In genomic region chr14:93888346-93888745, GRCm38 (mm10) we compare ENCODE assay signal across 8 mouse cellular contexts. TPM values are rescaled to one million over a fixed set of nuclear protein-coding genes. Genes with fewer than 3 reads are reported as not detected.
A peak's percentile ranks its signal among the peaks of the same experiment; 100 is the strongest.
DNase-seq lines count a peak whose midpoint lies in the region; ATAC-seq and TF ChIP-seq lines count a peak whose summit lies in the region.
"Had no signal": no experiment of that assay in that cellular context is flagged by ENCODE, and none has a peak within 500 bp of the region (broad histone marks: within the 10 kb centered on the region; RNA-seq: fewer than 3 reads in every experiment).

No protein-coding gene starts in this region.

- WGBS in forebrain, embryonic 10.5 days: 87% methylated on average over 5 of the region's 5 CpGs
- WGBS in hindbrain, postnatal 0 days: 47% methylated on average over 5 of the region's 5 CpGs
- WGBS in stomach, embryonic 15.5 days: 77% methylated on average over 5 of the region's 5 CpGs

- H3K27me3 ChIP-seq in forebrain, embryonic 10.5 days (ENCODE audit: poor library complexity, severe bottlenecking): peaks cover 13% of the 10 kb centered on the region; the same call in 1 of the 2 replicates
- H3K27me3 ChIP-seq in hindbrain, postnatal 0 days (ENCODE audit: insufficient read depth, low read length): no peaks in the 10 kb centered on the region
- no peaks in the 10 kb centered on the region for H3K27me3 ChIP-seq in stomach, embryonic 15.5 days (replicated peaks)

- H3K4me3 ChIP-seq in left cerebral cortex, adult 2 months: peak overlapping the region; percentile 72
- peak overlapping the region; percentile 64 for H3K4me3 ChIP-seq in forebrain, embryonic 10.5 days
- peak overlapping the region; percentile 72 for H3K4me3 ChIP-seq in hindbrain, postnatal 0 days (ENCODE audit: low read length)
- H3K4me3 ChIP-seq in stomach, embryonic 15.5 days (replicated peaks): no peak overlapping the region

- peak overlapping the region; percentile 86 for H3K4me2 ChIP-seq in hindbrain, postnatal 0 days (ENCODE audit: low read depth, low read length)
- peak overlapping the region; percentile 83 for H3K4me2 ChIP-seq in stomach, embryonic 15.5 days

- no peak for DNase-seq in left cerebral cortex, adult 2 months (ENCODE audit: extremely low spot score in 1 of 2, low spot score in 2 of 2)
- no peak for DNase-seq in left cerebral cortex, postnatal 14 days (ENCODE audit: low spot score in 2 of 2)
- no peak for DNase-seq in forebrain, embryonic 10.5 days (ENCODE audit: extremely low spot score, low spot score)
- DNase-seq in hindbrain, postnatal 0 days (ENCODE audit: low spot score): no peak
- DNase-seq: lung, postnatal 36 days had no signal

- H3K27ac ChIP-seq in left cerebral cortex, adult 2 months: peak overlapping the region; percentile 80
- no peak overlapping the region for H3K27ac ChIP-seq in forebrain, embryonic 10.5 days
- H3K27ac ChIP-seq in hindbrain, postnatal 0 days: no peak overlapping the region
- no peak overlapping the region for H3K27ac ChIP-seq in stomach, embryonic 15.5 days

- ATAC-seq in hindbrain, postnatal 0 days: no peak
- ATAC-seq in stomach, embryonic 15.5 days (ENCODE audit: insufficient read depth, low FRiP score, low read depth): no peak
- ATAC-seq in megakaryocyte-erythroid progenitor cell, adult 5-6 weeks (replicated peaks; ENCODE audit: low FRiP score, low TSS enrichment, poor library complexity, severe bottlenecking): no peak
- ATAC-seq in inflammation-experienced regulatory T-cells, adult 6 months: no peak

- H3K4me1 ChIP-seq in forebrain, embryonic 10.5 days: peaks cover 50% of the 10 kb centered on the region
- 0 out of 2 replicates have a peak, but pooled peaks cover 3% of the 10 kb centered on the region for H3K4me1 ChIP-seq in hindbrain, postnatal 0 days (ENCODE audit: insufficient read depth, low read length)
- 0 out of 2 replicates have a peak, but pooled peaks cover 3% of the 10 kb centered on the region for H3K4me1 ChIP-seq in stomach, embryonic 15.5 days

- H3K9ac ChIP-seq in hindbrain, postnatal 0 days (replicated peaks; ENCODE audit: low read length): peak overlapping the region; percentile 68
- no peak overlapping the region for H3K9ac ChIP-seq in stomach, embryonic 15.5 days

- peaks cover 19% of the 10 kb centered on the region for H3K36me3 ChIP-seq in forebrain, embryonic 10.5 days (replicated peaks)
- H3K36me3 ChIP-seq in hindbrain, postnatal 0 days (ENCODE audit: insufficient read depth, low read length): no peaks in the 10 kb centered on the region
- H3K36me3 ChIP-seq in stomach, embryonic 15.5 days: no peaks in the 10 kb centered on the region

- intact Hi-C loops in left cerebral cortex, adult 2 months (cut with DNase I): loop anchor here (1.0 to 10.0 kb wide), 5 partner anchors 171 to 1574 kb away; no protein-coding TSS in a partner anchor
- intact Hi-C loops in left cerebral cortex, postnatal 14 days (cut with DNase I): loop anchor here (5.0 to 10.0 kb wide), 4 partner anchors 184 to 814 kb away; no protein-coding TSS in a partner anchor

- H3K9me3 ChIP-seq in forebrain, embryonic 10.5 days: no peaks in the 10 kb centered on the region
- H3K9me3 ChIP-seq in hindbrain, postnatal 0 days (ENCODE audit: low read length): no peaks in the 10 kb centered on the region
- no peaks in the 10 kb centered on the region for H3K9me3 ChIP-seq in stomach, embryonic 15.5 days

- no peak; the same call in 1 of the 2 replicates for TF ChIP-seq CTCF in left cerebral cortex, adult 2 months (IDR thresholded peaks at IDR 0.05)
- TF ChIP-seq CTCF in hindbrain, postnatal 0 days (IDR thresholded peaks at IDR 0.05; ENCODE audit: low read depth): no peak

RNA-seq across cellular contexts. Expression of gene Pcdh9, which starts 2.1 kb away (rescaled TPM):
- total RNA-seq in left cerebral cortex, adult 2 months (2021): 100 to 1,000 TPM; 187 to 191 TPM
- 100 to 1,000 TPM; 193 to 219 TPM for total RNA-seq in left cerebral cortex, postnatal 14 days (2021)
- 30.4 and 30.5 TPM in 2 replicates for polyA plus RNA-seq in forebrain, embryonic 10.5 days (2016; fragmentation: Nextera tagmentation; extraction: Ambion mirVana)
- 129 and 178 TPM in 2 replicates for total RNA-seq in hindbrain, postnatal 0 days (2014; rRNA removed)
- polyA plus RNA-seq in hindbrain, postnatal 0 days (2015; fragmentation: Nextera tagmentation; extraction: Ambion mirVana): 147 and 149 TPM in 2 replicates
- 21.8 and 28.1 TPM in 2 replicates for polyA plus RNA-seq in stomach, embryonic 15.5 days (2015; fragmentation: Nextera tagmentation; extraction: Ambion mirVana)
- not detected in 2 replicates for total RNA-seq in megakaryocyte-erythroid progenitor cell, adult 5-6 weeks (2014; fragmentation: Nextera tagmentation)
- total RNA-seq in megakaryocyte-erythroid progenitor cell, adult 5-6 weeks (2017): not detected in 2 replicates
- polyA plus RNA-seq in inflammation-experienced regulatory T-cells, adult 6 months (2017; shearing (Covaris generic)): not detected

Comparison
In these comparisons a context has a peak if more than half of its experiments do, and no peak if none do; other contexts are left out.
1. RNA of gene Pcdh9, which starts 2.1 kb away (total RNA-seq): 193 to 219 TPM in left cerebral cortex, postnatal 14 days, 187 to 191 TPM in left cerebral cortex, adult 2 months and 129 to 178 TPM in hindbrain, postnatal 0 days; not detected in megakaryocyte-erythroid progenitor cell, adult 5-6 weeks; every median in the first group is over 100 times any median in the second.